Mouse (Mus musculus) induced T-regulatory cell, adult 2 months (primary cell): ENCODE measurements around the gene Btbd3.

ENCODE experiments used
- DNase-seq: peaks from one replicate; pipeline ENCODE4 v3.0.0-alpha.2; 2012; ENCODE audit warnings: low read depth

Gene Btbd3

DNA sequence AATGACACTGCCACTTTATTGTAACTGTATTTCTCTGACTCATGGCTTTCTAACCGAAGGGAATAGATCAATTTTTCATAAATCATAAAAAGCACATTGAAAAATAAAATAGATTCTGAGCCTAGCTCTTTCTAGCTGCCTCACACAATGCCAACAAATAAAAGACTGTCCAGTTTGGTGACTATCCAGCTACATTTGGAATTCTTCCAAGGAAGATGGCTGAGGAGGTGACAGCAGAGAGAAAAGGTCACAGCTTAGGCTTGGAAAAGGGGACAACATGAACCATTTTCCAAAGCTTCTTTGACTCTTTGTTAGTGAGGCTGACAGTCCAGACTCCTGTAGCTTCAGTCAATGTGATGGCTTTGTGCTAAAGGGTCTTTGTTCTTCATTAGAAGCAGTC is 132.2 kb downstream of the Btbd3 start:
- DNase-seq = no peak

DNA sequence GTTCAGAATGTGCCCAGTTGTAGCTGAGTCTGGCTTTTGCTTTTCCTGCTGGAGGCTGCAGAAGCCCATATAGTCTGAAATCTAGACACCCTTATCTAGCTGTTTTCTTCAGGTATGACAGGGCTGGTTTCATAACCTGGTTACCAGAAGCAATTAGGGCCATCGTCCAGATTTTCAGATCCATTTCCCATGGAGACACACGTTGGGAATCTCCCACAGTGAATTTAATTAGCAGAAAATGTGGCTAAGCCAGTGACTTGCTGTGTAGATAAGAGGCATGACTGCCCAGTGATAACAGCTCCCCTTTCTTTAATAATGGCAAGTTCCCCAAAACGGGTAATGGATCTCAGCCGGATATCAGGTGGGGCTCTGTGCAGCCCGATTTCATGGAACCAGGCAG is 146.7 kb downstream of the Btbd3 start:
- DNase-seq = no peak

DNA sequence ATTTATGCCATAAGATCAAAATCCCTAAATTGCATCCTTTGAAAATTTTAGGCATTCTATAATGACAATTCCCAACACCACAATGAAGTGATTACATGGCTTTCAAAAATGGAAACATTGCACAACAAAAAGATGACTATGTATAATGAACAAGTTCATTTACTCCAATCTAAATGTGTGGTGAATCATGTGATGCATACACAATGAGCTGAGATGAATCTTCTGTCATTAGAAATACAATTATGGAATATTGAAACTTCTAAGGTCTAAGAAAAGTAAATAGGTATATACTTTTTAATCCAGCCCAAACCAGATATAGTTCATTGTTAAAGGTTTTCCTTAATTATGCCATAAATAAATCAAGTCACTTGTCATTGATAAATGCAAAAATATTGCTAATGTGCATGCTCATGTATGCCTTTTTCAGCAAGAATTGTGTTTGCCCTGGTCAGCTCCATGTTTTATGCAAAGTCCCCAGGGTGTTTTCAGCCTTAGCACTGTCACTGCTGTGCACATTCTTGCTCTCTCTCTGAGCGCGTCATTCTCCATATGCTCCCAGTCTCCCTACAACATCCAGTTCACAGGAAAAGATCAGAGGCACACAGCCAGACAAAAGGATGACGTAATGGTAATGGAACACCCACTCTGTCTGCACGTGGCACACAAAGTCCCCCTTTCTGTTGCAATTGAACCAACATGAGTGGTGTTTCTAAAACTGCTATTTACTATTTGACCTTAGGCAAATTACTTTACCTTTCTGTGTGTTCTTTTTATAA is 149.6 kb downstream of the Btbd3 start:
- no peak for DNase-seq

DNA sequence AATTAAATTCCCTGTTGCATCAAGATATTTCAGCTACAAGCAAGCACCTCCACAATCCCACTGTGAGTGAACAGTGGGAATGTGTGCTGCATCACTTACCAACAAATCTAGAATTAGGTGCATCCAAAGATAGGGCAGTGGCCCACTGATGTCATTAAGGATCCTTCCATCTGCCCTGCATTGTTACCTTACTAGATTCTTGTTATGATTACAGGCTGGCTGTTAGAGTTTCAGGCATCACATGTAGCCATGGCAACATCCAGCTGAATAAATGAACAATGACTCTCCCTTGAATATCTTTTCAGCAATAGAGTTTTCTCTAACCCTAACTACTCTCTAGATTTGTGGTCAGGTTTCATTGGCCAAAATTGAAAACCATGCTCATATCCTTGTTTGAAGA is 150.3 kb downstream of the Btbd3 start:
- DNase-seq = no peak

DNA sequence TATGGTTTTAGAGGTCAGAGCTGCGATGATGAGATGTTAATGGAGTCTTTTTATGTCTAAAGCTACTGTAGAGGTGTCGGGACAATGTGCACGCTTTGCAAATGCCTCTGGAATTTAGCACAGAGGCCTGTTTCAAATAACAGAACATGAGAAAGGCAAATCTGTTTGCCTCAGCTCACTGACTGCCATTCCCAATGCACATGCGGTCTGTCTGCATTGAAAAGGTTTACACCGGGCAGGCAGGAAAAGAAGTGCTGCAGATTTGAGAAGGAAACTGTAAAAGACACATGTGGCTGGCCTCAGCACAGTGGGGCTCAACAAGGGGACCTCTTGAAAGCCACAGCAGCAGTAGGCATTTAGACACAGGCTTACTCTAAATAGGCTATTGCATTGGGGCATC is 156.2 kb downstream of the Btbd3 start:
- no peak for DNase-seq

DNA sequence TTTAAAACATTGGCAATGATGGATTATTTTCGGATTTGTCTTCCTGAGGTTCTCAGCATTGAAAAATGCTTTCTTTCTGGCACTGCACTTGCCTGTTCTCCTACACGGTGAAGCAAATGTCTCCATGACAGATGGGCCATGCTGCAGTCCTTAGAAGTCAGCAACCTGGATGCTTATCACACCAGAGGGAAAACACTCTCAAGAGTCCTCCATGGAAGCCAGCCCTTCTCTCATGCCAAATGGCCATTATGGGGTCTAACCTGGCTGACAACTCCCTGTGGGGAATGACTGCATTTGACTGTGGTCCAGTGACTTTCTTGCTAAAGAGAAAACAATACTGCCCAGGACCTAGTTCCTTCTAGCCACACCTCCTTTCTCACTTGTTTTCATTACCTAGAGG is 166.0 kb downstream of the Btbd3 start:
- no peak for DNase-seq

DNA sequence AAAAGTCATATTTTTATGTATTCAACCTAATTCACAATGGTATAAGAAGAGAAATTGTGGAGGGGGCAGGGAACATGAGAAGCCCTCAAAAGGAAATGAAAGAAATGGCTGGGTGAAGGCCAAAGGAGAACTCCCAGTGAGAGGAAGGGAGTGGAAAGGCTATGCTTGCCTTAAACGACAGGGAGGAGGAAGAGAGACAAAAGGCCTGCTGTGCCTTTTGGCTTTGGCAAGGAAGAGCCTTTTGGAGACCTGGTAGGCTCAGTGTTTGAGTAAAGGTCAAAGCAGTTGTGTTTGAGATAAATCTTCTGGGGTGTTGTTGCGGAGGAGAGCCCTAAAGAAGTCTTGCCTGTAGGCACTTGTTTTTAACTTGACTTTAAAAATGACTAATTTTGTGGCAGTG is 175.6 kb downstream of the Btbd3 start:
- DNase-seq = no peak

DNA sequence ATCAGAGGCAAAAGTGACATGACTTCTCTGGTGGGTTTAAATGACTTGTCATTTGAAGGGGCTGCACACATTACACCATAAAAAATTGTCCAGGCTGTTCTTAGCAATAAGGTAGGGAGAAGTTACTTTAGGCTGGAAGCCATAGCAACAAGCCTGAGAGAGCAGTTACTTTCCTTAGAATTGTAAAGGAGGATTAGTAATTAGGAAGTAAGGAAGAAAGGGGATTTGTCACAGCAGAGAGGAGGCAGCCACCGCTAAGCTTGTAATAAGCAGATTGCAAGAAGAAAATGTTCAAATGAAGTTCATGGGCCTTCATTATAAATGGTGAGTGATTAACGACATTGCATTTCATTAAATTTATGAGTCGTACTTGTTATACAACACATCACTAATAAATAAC is 190.1 kb downstream of the Btbd3 start:
- DNase-seq = no peak

DNA sequence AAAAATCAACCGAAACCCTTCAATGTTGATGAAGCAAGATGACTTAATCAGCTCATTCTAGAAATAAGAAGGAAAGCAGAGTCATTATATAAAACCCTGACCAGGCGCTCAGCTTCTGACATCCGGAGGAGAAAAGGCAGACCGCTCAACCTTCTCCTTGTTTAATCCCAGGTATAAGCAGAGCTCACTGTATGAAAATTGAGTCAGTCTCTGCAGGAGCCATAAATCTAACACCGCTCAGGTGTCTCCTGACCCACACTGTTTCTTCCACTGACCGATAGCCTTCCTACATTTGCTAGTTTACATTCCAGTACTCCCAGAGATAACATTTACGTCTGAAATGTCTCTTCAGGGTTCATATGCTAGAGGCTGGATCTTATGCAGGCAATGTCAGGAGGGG is 190.6 kb downstream of the Btbd3 start:
- no peak for DNase-seq

DNA sequence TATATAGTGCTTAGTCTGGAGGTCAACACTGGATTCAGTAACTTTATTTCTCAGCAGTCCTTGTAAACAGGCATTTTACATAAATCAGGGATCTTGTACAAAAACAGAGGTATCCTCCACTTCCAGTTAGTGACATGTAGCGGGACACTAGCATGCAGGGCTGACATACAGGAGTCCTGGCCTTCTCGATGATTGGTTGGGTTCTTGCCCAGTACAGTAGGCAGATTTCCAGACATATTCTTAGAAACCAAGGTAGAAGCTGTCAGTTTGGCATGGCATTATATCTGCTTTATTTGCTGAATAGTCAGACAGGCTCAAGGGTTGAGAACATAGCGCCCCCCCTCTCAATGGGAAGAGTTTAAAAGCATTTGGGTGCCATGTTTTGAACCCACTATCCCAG is 191.3 kb downstream of the Btbd3 start:
- DNase-seq = no peak

DNA sequence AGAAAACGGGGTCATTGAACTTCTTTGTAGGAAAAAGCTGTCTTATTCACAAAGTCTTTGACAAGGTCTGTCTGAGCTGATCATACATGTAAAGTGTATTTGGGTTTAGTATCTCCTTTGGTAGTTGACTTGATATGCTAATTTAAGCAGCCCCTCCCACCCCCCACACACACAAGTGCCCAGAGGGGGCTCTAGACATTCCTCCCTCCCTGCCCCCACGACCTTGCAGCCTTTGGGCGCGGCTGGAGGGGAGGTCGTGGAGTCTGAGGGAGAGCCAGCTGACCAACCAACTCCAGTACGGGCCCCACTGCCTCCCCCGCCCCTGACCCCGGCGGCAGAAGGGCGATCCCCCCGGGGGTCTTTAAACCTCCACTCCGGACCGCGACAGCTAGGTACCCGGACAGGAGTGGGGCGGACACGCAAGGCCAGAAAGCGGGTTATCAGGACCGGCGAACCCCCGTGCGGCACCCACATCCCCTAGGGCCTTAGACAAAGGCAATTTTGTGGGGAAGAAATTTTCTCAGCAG is 211.7 kb downstream of the Btbd3 start:
- DNase-seq = no peak

DNA sequence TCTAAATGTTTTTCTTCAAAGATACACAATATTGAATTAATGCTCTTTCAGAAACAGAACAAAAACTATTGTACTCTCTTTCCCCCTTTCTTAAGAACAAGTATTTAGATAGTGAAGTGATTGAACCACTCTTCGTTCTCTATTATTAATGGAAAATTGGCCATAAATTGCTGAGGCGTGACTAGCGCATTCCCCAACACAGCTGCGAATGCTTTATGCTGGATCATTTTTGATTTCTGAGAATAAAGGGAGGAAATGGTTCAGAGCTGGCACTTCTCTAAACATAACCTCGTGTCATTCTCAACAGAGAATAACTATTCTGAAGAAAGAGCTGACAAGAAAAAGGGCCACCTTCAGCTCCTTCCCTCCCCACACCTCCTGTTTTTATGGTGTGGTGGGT is 217.0 kb downstream of the Btbd3 start:
- no peak for DNase-seq

DNA sequence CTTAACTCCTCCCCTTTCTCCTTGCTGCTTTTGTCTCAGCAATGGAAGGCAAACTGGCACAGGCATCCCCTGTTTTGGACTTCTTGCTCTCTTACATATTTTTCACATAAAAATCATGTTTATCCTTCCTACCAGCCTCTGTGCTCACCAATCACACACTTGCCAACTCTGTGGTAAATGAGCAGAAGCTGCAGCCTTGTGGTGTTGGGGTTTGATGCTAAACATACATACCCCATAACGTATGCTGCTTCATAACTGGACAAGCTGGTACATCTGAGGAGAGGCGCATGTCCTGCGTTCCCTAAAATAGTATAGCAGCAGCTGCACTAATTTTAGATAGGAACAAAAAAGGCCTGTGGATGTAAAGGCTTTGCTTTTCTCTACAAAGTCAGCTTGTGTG is 220.1 kb downstream of the Btbd3 start:
- no peak for DNase-seq

DNA sequence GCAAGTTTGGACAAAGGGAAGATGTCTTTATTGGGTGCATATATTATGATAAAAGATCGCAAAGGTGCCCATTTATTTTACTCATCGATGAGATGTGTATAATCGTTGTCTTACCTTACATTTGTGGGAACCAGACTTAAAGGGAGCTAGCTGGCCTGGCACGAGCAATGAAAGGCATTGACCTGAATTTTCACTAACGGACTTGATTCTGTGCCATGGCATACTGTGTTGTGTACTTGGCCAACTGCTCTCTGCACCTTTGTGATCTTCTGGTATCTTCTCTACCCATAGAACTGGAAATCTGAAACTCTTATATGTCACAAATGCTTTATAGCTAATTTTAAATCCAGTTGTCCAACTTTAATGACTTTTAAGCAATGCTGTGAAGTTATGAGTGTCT is 220.9 kb downstream of the Btbd3 start:
- no peak for DNase-seq

DNA sequence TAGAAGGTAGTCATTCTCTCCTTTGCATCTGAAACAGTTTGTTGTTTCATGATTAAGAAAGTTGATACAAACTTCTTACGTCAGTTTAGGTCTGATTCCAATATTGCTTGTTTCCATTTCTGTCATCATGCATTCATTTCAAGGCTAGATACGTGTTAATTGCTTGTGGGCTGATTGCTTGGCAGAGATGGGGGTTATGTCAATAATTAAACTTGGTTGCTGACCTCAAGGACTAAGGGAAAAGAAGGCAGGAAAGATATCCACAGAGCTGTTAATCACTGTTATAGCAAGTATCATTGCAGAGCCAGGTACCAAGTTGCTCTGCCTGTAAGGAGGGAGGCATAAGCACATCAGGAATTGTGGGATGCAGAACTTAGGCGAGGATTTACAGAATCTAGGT is 226.2 kb downstream of the Btbd3 start:
- DNase-seq = no peak

DNA sequence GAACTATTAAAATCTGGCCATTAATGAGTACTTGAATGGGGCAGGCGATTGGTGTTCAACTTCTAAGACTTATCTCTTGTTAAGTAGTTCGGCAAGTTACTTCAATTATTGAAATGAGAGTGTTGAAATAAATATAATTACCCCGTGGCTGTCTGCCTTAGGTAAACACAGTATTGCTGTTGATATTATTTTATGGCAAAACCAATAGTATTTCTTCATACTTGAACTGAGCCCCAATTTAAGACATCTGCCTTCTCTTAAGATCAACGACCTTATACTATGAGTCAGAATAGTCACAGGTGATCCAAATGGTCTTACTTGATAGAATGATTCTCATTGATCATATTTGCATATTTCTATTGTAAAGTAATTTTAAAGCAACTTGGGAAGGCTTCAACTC is 228.5 kb downstream of the Btbd3 start:
- DNase-seq = no peak

DNA sequence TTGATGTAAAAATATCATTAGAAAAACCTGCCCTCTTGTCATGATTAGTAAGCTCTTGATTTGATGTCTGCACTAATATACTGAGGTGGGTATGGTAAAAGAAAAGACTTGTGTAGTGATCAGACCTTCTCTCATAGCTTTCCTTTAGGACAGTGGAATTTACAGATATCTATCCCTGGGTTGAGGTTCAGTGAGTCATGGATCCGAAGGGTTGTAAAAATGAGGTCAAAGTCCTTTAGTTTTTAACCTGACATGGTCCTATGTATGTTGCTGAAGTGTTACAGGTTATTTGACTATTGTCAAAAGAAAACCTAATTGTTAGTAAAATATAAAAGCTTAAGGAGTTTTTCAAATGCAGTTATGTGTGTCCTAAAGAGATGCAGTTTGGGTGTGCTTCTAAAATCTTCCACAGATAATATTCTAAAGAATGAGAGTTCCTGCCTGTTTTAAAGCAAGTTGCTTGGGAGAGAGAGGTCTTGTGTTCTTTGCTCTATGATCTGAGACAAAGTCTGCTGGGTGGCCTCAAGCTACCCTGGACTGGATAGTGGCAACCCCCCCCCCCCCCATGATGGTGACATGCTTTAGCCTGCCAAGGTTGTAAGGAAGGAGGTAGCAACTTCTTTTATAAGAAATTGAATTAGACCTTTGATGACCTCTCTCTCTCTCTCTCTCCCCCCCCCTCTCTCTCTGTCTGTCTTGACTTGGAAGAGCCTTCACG is 234.5 kb downstream of the Btbd3 start:
- no peak for DNase-seq

DNA sequence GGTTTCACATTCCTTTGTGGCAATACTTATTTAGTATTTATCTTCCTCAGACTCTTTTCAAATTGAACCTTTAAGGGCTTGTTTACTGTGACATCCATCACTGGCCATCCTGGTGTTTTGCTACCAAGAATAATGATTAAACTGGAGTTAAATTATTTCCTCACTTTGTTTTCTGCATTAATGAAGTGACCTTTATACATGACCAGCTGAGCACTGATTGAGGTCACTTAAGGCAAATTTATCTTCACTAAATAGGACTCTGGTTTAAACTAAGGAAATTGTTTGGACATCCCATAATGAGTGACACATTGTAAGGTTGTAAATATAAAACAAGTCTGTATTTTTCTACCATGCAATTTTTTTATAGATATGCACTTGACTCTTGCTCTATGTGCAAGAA is 235.8 kb downstream of the Btbd3 start:
- no peak for DNase-seq

DNA sequence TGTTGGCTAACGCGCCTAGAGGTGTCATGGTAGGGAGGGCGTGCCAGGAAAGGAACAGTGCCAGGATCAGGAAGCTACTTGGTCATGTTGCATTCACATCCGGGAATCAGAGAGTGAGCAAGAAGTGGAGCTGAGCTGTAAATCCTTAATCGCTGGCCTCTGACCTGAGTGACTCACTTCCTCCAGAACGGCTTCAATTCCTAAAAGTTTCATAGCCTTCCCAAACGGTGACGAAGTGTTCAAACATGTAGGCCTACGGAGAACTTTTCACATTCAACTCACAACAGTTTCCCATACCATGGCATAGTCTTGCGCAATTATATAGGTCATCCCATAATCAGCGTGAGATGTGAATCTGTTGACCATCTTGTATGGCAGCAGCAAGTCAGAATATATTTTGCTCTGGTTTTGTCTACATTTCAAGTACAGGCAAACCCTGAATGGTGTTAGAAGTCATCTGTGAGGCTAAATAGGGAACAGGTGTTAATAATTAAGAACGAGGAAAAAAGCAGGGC is 247.6 kb downstream of the Btbd3 start:
- DNase-seq = no peak

DNA sequence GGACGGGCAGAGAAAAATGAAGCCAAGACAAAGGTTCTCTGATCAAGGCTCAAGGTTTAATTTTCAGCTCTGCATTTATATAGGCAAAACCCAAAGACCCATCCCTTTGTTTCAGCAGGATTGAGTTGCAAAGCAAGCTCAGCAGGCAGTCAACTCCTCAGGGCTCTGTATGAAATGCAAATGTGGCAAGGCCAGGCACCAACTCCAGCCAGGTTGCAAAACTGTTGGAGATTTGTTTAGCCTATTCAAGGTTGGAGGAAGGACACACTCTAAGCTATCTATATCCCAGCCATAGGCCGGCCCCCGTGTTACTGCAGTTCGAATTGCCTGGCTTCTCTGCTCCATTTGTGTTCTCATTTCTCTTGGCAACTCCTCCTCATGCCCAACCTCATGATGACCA is 259.2 kb downstream of the Btbd3 start:
- no peak for DNase-seq

DNA sequence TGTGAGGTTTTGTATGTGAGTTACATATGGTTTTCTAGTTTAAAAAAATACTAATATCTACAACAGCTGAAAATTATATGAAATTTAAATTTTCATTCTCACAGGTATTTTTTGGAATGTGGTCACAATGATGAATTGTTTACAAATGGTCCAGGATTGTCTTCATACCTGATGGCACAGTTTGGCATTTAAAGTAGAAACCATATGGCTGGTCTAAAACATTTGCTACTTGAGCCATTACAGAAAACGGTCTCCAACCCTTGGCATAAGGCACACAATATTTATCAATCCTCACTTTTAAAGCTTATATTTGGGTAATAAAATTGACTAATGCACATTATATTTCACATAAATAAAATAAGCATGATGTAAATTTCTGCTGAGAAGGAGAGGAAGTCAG is 272.1 kb downstream of the Btbd3 start:
- DNase-seq = no peak

DNA sequence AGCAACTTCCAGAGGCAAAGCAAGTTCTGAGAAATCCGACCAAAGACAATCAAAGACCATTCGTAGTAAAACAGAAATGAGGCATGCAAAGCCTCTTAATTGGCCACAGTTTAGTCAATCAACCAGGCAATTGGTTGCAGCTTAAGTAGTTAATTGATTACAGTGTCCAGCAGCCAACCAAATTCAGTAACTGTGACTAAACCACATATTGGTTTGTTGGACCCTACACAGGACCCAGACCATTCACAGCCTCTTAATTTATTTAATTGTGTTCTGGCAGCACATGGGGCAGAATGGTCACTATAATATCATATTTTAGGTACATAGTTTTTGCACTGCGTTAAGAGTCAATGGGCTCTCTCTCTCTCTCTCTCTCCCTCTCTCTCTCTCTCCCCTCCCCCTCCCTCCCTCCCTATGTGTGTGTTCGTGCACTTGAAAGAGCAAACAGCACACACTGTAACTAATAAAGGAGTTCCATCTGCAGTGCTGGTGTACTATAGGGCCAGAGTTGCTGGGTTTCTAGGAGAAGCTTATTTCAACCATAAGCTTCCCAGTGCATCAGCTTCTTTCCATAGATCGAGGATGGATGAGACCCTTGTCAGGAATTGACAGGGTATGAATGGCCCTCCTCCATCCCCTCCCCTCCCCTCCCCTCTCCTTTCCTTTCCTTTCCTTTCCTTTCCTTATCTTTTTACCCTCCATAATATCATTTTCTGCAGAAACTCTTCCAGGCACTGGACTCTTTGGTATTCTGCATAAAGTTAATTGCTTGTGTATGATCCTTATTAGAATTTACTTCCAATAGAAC is 275.0 kb downstream of the Btbd3 start:
- DNase-seq = no peak

DNA sequence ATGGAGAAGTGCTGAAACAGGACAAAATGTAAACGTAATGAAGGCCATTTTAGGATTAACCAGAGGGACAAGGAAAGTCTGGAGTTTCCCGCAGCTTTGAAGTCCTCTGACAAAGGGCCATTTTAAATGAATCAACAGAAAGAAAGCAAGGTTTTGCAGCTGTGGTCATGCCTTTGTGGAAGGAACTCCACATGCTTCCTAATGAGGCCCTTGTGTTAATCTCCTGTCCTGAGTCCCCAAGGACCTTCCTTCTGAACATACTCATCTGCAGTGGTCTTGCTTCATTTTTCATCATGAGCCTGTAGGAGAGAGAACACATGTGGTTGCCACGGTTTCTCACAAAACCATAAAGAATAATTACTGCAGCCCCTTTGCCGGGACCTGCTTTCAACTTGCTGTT is 275.6 kb downstream of the Btbd3 start:
- no peak for DNase-seq
